Mouse (Mus musculus): ENCODE measurements around the gene Pld5.

- TF ChIP-seq CTCF (IDR thresholded peaks at IDR 0.05; ENCODE audit: low read depth) (no peak), EP300 (IDR thresholded peaks at IDR 0.05; ENCODE audit: low read depth) (no peak)
These were observed 261.4 kb downstream of the Pld5 start for GRCm38 (mm10) chr1:176013497-176014268.
